Mouse (Mus musculus): ENCODE measurements around the gene Nfasc.

DNA sequence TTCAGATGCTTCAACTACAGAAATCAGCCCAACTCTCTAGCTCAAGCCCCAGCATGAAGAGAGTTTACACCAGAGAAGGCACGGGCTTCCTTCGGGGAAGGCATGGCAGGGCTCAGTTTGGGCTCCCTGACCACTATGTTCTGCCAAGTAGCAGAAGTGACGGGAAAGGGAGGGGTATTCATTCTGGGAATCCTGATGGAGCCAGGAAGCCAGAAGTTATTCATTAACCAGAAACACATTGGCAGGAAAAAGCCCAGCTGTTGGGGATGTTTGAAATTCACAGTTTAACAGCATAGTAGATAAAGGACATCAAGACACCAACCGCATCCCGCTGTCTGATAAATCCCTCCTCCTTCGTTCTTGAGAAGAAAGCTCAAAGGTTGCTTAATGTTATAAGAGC lies 93.6 kb downstream of the Nfasc start:
- TF ChIP-seq POLR2A (IDR thresholded peaks at IDR 0.05; ENCODE audit: borderline replicate concordance, control insufficient read depth, low read depth, low read length) (no peak), CTCF (IDR thresholded peaks at IDR 0.05; ENCODE audit: control insufficient read depth, insufficient read depth, low read length) (no peak)
